Mouse (Mus musculus) kidney, postnatal 14 days (tissue): Measurements from ENCODE around the gene Ergic1.

ENCODE experiments used
- DNase-seq: peaks from one replicate; pipeline ENCODE4 v3.0.0; 2022; ENCODE audit warnings: mixed read lengths

Ergic1 gene

DNA sequence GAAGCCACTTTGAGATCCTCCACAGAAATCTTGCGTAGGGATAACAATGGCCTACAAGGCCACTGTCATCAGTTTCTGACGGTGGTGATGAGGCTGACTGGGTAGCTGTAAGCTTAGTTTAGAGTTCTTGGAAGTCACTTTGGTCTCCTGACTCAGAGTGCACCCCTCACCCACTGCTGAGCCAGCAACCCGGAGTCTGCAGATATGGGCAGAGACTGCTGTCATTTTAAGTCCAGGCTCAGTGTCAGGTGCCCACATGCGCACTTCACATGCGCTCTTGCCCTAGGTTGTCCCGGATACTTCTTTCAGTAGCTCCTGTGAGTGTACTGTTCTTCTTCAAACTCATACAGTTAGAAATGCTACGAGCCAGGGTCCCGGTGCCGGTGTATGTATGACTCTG lies 72.6 kb downstream of the Ergic1 start:
- no peak for DNase-seq

DNA sequence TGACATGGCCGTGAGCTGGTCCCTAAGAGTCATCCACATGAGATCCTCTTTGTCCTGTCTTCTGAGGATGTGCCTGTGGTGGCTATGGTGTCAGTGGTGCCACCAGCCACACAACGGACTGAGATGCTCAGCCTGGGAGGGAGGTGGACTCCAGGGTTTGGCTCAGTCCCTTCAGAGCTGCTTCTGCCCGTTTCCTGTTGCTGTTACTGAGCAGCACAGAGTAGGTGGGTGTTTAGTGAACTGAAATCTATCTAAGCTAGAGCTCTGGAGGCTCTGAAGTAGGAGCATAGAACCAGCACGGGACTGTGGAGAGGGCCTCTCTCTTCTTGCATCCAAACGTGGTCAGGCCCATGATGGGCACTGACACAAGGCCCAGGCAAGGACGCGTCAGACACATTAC lies 73.2 kb downstream of the Ergic1 start:
- DNase-seq: no peak

GRCm38 (mm10) chr17:26635951-26636350 lies 74.7 kb downstream of the Ergic1 start:
- no peak for DNase-seq

GRCm38 (mm10) chr17:26637851-26638250 lies 76.6 kb downstream of the Ergic1 start:
- DNase-seq: peak; percentile 86

- peak; percentile 89 for DNase-seq
Observed at GRCm38 (mm10) chr17:26638655-26639054, 77.4 kb downstream of the Ergic1 start.

DNA sequence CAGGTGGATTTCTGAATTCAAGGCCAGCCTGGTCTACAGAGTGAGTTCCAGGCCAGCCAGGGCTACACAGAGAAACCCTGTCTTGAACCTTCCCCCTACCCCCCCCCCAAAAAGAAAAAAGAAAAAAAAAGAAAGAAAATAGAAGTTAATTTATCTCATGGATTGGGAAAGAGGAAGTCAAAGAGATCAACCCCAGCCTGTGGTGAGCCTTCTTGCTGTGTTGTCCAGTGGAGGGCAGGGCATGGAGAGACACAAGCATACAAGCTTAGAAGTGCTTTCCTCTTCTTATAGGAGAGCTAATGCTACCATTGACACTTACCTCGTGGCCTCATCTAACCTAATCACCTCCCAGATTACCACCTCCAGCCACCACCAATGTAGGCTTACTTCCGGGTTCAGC lies 78.5 kb downstream of the Ergic1 start:
- no peak for DNase-seq

GRCm38 (mm10) chr17:26640286-26640740 lies 79.0 kb downstream of the Ergic1 start:
- no peak for DNase-seq

- DNase-seq: no peak
Observed at GRCm38 (mm10) chr17:26643456-26643855, 82.2 kb downstream of the Ergic1 start.

DNA sequence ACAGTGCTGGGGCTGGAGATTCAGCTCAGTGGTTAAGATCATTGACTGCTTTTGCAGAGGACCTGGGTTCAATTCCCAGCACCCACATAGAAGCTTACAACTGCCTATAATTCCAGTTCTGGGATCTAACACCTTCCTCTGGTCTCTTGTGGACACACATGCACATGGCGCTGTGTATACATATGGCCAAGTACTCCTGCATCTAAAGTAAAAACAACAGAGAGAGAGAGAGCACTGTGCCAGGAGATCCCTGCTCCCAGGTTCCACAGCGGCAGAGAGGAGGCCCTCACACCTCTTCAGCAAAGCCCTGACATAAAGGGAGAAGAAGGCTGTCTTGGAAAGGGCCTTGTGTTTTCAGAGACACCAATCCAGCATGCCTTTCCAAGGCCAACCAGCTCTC lies 82.7 kb downstream of the Ergic1 start:
- no peak for DNase-seq

DNA sequence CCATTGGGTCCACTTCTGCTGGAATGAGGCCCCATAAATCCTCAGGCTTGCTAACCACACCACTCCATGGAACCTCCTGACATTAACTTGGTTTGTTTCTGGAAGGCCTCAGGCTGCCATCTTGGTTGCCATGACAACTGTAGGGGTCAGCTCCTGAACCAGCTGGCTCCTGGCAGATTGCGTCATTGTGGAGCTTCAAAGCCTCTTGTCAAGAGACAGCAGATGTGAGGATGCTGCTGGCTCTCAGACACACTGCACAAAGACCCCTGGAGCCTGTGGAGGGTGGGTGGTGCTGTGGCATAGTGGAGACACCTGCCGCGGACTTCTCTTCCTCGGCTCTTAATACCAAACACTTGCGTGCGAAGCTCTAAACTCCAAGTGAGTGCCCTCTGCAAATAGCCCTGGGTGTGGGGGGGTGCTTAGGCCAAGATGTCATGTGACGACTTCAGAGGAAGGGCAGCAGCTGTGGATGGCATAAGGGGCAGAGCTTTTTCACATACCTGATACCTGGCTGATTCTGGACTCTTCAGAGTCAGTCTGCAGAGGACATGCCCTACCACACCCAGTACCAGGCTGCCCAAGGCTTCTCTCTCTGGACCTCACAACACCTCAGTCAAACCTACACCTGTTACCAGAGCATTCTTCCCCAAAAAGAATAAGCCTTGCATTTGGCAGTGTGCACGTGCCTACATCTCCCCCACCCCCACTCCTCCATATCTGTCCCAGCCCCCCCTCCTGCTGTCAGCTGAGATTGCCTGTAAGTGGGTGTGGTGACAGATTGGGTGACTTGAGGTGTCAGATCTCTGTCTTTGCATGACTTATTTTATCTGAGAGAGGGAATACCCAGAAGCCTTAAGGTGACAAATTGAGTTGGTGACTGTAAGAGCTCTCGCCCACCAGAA lies 83.5 kb downstream of the Ergic1 start:
- DNase-seq: no peak

GRCm38 (mm10) chr17:26645411-26645854 lies 84.1 kb downstream of the Ergic1 start:
- DNase-seq: no peak

- DNase-seq: no peak
Observed at GRCm38 (mm10) chr17:26647283-26647682, 86.0 kb downstream of the Ergic1 start.

DNA sequence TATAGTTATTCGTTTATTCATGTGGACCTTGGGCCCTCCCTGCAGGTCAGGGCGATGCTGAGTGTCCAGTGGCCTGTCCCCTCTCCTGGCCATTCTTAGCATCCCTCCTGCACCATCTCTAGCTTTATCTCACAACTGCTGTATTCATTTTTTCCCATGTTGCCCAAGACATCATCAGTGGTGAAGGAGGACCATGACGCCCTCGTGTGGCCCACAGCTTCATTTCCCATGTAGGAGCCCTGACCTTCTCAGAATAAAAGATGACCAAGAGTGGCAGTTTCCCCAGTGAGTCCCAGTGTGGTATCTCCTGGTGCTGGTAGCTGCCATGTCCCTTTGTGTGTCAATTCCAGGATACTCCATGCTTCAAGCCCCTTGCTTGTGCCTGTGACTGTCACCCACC lies 88.3 kb downstream of the Ergic1 start:
- no peak for DNase-seq

DNA sequence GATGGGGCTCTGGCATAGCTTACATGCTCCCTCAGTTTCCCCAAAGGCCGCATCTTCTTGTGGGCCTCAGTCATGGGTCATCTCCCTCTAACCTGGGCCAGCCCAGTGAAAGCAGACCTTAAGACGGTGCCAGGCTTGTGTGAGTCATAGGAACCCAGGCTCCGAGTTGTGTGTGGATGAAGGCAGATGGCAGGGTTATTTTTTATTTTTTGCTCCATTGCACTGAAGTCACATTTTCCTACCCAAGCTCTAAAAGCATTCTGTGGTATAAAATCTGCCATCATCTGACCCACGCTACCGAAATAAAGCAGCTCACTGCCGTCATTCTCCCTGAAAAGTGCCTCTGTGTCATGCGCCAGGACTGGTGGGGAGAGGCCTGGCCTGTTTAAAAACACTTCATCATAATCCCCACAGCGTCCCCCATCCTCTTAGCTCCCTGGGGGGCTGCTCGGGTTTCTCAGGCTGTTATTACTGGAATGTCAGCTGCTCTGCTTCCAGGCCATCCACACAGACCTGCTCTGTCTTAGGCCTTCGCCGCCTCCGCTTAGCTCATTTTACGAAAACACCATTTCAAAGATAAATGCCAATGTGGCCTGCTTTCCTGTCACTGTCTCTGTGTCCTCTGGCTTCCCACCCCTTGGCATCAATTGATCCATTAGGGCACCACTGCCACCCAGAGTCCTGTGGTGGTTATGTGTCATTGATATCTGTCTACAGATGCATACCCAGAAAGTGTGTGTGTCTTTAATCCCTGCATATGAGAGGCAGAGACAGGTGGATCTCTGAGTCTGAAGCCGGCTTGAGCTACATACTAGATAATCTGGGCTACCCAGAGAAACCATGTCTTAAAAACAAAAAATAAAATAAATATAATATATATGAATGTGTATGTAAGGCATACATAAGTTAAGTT lies 89.4 kb downstream of the Ergic1 start:
- no peak for DNase-seq

- peak; percentile 39 for DNase-seq
Observed at GRCm38 (mm10) chr17:26658854-26659572, 97.7 kb downstream of the Ergic1 start.

- DNase-seq: no peak
Observed at GRCm38 (mm10) chr17:26659573-26659915, 98.3 kb downstream of the Ergic1 start.

DNA sequence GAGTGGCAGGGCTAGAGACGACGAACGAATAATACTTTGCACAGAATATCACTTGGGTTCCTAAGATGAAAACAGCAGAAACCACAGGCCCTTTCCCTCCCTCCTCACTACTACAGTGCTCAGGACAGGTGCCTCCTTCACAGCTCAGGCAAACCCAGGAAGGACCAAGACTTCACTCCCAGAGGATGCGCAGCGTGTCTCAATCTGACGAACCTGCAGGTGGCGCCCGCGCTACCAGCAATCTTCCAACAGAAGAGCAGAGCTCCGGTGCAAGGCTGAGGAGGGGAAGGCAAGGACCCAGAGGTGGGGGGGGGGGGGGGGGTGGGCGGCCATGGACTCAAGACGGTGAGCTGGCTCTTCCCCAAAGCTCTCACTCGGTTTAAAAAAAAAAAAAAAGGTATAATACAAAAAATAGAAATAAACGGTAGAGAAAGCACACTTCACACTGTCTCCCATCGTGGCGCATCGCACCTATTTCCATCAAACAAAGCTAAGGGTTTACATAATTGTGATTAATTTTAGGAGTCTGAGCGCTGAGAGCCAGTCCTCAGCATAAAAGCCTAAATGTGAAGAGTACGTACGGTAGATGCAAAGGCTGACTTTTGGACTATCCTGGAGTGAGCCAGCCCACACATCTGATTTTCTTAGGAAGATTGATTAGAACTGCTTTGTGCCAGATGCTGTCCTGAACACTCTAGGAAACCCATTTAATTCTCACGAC lies 99.1 kb downstream of the Ergic1 start:
- DNase-seq: peak; percentile 86

- no peak for DNase-seq
Observed at GRCm38 (mm10) chr17:26662204-26662603, 100.9 kb downstream of the Ergic1 start.

- peak; percentile 95 for DNase-seq
Observed at GRCm38 (mm10) chr17:26662978-26663683, 101.8 kb downstream of the Ergic1 start, which contains the start of gene Atp6v0e. Gene Atp6v0e (plus strand): TSS chr17:26663231.

DNA sequence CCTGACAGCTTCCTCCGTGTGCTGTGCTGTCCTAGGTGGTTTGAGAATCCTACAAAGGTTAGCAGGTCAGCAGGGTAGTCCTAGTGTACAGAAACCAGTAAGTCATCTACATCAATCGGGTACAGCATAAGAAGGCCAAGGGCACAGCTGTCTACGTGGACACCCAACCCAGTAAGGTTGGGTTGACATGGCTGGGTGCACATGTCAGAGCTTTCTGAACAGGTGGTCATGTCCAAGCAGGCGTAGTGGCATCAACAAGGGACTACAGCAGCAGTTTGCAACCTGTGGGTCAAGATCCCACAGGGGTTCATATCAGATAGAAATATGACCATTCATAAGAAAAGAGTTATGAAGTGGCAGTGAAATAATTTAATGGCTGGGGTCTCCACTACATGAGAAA lies 104.3 kb downstream of the Ergic1 start:
- no peak for DNase-seq

DNA sequence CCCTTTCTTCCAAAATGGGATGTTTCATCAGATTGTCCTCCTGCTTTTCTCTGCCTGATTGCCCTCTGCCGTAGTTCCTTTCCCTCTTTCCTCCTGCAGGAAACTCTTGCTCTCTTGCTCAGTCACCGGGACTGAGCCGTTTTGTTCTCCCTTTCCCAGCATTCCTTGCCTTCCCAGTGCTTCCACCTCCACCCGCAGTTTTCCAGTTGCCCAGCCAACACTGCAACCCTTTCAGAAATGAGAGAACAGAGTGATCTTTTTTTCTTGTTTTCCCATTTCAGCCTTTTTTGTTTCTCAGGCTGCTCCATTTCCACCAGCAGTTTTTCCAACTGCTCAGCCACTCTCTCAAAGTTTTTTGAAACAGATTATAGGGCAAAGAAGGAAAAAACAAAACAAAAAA lies 110.0 kb downstream of the Ergic1 start:
- DNase-seq: no peak

GRCm38 (mm10) chr17:26675845-26676244 lies 114.6 kb downstream of the Ergic1 start:
- DNase-seq: no peak
